Mouse (Mus musculus) thymus, postnatal 25 days (tissue): ENCODE measurements around the gene Megf9.

Experiments used
- DNase-seq: peaks from one replicate; pipeline ENCODE4 v3.0.0; 2022

The Megf9 gene

DNA sequence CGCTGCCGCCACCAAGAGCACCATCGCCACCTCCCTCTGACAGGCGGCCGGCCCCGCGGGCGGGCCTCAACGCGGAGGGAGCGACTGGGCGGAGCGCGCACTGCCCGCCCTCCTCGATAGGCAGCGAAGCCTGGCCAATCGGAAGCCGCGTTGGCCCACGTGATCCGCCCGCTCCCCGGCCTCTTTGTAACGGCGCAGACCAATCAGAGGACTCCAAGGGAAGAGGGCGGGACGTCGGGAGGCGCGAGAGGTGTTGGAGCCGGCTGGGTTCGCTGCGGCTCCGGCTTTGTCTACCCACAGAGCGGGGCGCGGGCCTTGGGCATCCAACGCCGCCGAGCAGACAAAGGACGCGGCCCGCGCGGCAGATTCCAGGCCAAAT lies at the start of gene Megf9:
Megf9 (minus strand) TSS at position 105 of the 379 bp plus-strand sequence.
- DNase-seq: peak; percentile 98

DNA sequence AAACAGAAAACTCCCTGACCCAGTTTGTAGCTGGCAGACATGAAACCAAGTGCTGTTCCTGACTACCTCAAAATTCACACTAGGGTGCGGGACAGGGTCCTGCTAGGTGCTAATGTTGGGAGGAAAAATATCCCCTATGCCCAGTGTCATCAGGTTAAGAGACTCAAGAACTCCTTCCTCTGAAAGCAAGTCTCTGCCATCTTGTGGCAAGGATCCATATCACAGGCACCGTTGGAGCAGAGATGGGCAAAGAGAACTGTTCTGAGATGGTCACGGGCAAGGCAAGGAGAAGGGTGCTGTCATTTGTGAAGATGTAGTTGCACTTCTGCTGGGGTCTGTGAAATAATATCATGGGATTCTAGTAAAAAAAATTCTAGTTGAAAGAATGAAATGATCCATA lies 44.9 kb upstream of the Megf9 start:
- no peak for DNase-seq

- DNase-seq: no peak
Observed at GRCm38 (mm10) chr4:70578301-70578700, 43.5 kb upstream of the Megf9 start.

DNA sequence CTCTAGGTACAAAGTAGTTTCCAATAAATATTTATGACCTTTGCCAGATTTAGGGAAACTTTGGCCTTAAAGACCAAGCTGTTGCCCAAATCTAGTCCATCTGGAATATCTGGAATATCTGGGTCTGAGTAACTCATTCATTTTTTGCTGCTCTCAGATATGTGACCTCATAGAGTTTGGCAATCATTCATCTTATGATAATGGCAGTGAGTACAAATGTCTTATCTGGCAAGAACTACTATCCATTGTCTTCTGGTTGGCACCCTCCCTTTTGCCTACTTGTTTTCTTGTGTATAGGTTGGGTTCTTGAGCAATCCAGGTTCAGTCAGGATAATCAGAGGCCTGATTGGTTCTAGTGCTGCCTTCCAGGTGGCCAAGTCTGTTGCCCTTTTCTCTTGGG lies 41.3 kb upstream of the Megf9 start:
- DNase-seq: no peak

DNA sequence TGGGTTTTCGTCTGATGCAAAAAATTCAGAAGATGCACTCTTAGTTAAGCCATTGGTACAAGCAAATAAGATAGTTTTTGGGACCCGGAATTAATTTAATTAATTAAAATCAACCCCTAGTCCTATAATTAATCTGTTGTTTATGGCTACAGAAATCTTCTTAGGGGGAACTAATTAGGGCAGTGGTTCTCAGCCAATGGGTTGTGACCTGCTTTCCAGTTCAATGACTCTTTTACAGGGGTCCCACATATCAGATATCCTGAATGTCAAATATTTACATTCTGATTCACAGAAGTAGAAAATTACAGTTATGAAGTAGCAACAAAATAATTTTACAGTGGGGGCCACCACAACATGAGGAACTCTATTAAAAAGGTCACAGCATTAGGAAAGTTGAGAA lies 39.1 kb upstream of the Megf9 start:
- DNase-seq: no peak

GRCm38 (mm10) chr4:70553888-70554287 lies 19.1 kb upstream of the Megf9 start:
- DNase-seq: no peak

GRCm38 (mm10) chr4:70553230-70553797 lies 18.5 kb upstream of the Megf9 start:
- DNase-seq: no peak

DNA sequence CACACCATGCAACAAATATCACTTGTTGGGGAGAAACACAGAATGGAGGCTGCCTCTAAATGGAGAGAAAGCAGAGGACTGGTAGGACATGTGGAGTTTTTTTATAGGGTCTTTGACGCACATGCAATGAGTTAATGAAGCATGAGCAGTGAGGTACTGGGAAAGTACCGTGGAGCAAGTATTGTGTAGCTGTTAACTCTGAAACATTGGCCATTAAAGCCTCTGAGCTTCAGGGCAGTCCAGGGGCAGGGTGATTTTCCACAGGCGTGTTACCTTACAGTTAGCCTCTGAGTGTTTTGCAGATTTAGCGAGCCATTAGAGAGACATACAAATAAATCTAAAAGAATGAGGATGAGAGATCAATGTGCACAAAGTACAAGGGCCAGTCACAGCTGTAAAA lies 17.3 kb upstream of the Megf9 start:
- DNase-seq: no peak

GRCm38 (mm10) chr4:70547411-70548148 lies 12.8 kb upstream of the Megf9 start:
- DNase-seq: no peak

GRCm38 (mm10) chr4:70545869-70546542 lies 11.2 kb upstream of the Megf9 start:
- no peak for DNase-seq

- no peak for DNase-seq
Observed at GRCm38 (mm10) chr4:70544390-70544789, 9.6 kb upstream of the Megf9 start.

DNA sequence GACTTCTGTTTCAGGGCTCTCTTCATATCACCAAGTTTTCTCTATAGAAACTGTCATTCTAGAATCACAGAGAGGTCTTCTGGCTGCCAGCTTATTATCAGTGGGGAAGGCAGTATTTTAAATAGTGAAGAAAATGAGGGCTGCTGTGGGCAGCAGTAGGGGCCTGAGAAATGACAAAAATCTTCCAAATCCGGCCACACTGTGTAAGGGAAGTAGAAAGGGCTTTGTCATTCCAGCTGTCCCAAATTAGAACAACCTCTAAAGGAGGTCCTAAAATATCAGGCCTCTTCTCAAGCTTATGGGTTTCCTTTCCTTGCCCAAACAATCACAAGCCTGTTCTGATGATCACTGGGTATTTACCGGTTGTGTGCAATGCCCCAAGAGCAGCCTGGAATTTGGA lies 7.6 kb upstream of the Megf9 start:
- no peak for DNase-seq

- DNase-seq: no peak
Observed at GRCm38 (mm10) chr4:70540743-70541142, 5.9 kb upstream of the Megf9 start.

GRCm38 (mm10) chr4:70536661-70537580 lies 2.1 kb upstream of the Megf9 start:
- DNase-seq: no peak

- DNase-seq: no peak
Observed at GRCm38 (mm10) chr4:70535711-70536311, 1.0 kb upstream of the Megf9 start.

GRCm38 (mm10) chr4:70535289-70535688 lies 494 bp upstream of the Megf9 start:
- no peak for DNase-seq

DNA sequence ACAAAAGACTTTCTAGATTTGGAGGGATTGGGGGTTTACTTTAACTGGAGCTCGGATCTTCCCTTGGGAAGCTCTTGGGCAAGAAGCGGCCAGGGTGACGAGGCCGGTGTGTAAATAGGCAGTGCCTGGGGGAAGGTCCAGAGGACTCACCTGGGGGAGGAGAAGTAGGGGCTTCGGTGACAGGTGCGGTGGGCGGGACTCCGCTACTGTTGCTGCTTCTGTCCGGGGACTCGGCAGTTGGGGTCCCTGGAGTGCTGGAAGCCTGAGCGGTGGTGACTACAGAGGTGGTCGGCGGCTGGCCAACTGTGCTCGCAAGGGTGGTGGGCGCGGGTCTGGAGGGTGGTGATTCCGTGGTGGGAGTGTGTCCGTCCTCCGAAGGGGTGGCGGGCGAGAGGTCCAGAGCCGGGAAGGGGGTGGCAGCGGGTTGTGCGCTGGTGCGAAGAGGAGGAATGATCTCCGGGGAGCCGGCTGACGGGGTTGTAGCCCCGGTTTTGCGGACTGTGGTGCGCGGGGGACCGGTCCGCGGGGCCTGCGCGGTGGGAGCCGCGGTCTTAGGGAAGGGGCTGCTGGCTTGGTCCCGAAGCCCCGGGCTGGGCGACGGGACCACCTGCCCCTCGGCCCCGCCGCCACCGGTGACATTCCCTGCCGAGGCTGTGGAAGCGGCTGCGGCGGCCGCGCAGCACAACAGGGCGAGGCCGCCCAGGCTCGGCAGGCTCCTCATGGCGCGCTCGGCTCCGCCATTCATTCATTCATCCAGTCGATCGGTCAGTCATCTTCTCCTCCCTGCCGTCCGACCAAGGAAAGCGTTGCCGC lies 511 bp downstream of the Megf9 start:
- peak; percentile 56 for DNase-seq

DNA sequence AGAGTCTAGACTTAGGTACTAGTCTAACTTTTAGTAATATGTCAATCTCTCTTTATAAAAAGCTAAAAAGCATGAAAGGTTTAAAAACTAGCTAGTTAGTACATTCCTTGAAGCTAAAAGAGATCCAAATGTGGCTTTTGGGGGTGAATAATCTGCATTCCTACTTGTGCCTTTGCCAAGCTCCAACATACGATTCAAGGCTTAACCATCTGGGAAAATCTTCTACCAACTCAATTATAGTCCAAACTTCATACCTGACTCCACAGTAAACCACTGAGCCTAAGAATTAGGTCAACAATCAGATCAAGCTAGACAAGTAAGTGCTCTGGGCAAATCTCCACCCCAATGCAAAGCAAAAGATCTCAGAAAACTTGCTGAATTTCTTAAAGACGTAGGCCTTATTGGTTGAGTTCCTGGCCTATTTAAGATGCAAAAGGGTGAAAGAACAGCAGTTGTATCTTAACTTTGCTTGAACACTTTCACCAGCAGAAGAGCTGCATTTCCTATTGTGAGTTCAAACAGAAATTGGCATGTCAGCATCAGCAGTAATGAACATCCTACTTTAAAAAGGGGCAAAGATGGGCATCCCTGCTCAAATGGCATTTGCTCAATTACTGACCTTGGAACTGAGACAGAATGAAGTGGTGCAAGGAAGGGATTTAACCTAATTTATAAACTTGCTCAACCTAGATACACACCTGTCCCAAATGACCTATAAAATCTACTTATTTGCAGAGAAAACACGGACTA lies 1.6 kb downstream of the Megf9 start:
- DNase-seq: no peak

DNA sequence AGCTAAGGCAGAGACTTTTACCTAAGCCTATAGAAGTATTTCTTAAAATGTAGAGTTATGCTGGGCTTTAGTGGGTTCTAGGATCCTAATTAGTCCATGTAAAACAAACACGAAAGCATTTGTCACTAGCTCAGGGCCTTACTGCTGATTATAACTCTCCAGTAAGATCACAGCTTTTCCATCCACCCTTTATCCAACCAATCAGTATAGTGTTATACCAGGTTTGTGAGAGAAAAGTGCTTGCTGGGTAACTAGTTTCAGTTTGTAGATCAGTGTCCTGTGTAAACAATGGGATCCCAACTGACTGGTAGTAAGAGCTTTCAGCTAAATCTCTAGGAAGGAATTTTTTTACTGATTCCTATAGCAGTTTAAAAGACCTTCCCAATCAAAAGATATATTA lies 3.8 kb downstream of the Megf9 start:
- no peak for DNase-seq

- DNase-seq: no peak
Observed at GRCm38 (mm10) chr4:70528622-70529021, 6.2 kb downstream of the Megf9 start.

DNA sequence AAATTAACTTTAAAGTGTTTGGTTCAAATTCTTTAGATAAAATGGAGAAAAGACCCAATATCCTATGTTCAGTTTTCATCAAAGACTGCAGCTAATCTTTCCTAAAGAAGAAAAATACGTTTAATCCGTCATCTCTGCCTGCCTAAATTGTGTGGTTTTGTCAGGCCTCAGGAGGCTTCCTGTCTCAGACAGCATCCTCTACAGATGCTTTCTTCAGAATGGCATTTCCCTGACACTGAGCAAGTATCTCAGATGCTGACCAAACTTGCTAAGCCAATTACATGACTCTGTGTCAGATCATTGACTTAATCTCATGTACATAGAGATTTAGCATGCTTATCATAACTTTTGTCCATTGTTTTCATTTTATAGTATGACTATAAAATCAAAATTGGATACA lies 11.4 kb downstream of the Megf9 start:
- DNase-seq: no peak
